Mouse (Mus musculus) liver, adult 2 months (tissue): ENCODE results near the gene Ifna5.
"Not testable (repeated sequence)": the region's sequence is repeated elsewhere in the genome, so short reads cannot be mapped to it uniquely, and the experiment has no call there.

ENCODE experiments used
- CTCF ChIP-seq: fragments of 200-500 bp; IDR thresholded peaks from 2 replicates; pipeline ENCODE4 v1.5.1; 2011; ENCODE audit warnings: low read depth, low read length, control low read depth
- POLR2A ChIP-seq: fragments of 200-500 bp; IDR thresholded peaks from 2 replicates; pipeline ENCODE4 v1.6.1; 2011; ENCODE audit warnings: low read length, control low read depth; ENCODE audit not compliant: insufficient read depth; ENCODE audit errors: extremely low read depth

DNA sequence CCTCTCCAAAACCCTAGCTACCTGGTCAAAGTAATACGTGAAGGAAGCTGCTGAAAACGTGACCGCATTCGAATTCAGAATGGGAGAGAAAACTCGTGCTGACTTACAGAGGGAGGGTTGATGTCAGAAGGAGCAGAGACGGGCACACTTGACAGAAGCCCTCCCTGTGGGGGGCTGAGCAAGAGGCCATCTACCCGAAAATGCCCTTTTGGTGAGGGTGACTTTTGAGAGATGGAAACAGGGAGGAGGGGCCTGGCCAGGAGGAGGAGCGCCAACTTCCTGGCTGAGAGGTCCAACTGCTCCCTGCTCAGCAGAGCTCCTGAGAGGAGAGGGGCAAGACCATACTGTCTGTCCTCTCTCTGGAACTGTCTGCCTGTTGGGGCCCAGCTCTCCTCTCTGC is 30.1 kb upstream of the Ifna5 start, which contains the start of gene Gm13288:
- TF ChIP-seq POLR2A, CTCF: not testable (repeated sequence)
